Mouse (Mus musculus) ES-Bruce4 (cell line): ENCODE data around the gene Cntnap5b.

Experiments used
- CTCF ChIP-seq: IDR thresholded peaks from one replicate; pipeline ENCODE4 v1.8.1; 2011; ENCODE audit warnings: low read depth, low read length
- EP300 ChIP-seq: IDR thresholded peaks from 2 replicates; pipeline ENCODE4 v1.6.1; 2011; ENCODE audit warnings: low read depth, low read length; ENCODE audit not compliant: insufficient read depth
- POLR2A ChIP-seq: IDR thresholded peaks from one replicate; pipeline ENCODE4 v1.8.1; 2011; ENCODE audit warnings: low read length; ENCODE audit not compliant: insufficient read depth

DNA sequence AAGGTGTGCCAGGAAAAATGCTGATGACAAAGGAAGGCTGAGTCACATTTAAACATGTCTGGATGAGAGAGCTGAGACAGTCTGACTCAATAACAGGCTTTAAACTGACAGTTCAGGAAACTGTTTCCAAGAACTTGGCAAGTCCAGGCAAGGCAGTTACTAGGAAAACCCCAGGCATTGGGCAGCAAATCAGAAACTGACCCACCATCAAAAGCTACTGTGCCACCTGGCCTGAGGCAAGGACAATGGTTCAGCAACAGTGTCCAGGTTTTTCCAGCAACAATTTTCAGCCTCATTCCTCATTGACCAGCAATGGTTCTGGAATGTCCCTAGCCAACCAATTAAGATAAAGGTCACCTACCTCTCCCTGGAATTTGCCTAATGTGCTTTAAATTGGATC lies 399.0 kb downstream of the Cntnap5b start:
- TF ChIP-seq POLR2A = no peak
- TF ChIP-seq CTCF = no peak
- TF ChIP-seq EP300 = no peak
